Mouse (Mus musculus): ENCODE measurements around the gene Lck. TPM values are rescaled to one million over a fixed set of nuclear protein-coding genes. Genes with fewer than 3 reads are reported as not detected.

Gene Lck
- total RNA-seq, 2 experiments from 2014 or later, result 9.5 to 10.8 TPM

GRCm38 (mm10) chr4:129514300-129514898, 59.0 kb downstream of the Lck start:
- peak; percentile 63 to 82 for DNase-seq (ENCODE audit: extremely low spot score in 1 of 2, low spot score in 2 of 2)
- intact Hi-C loops (cut with DNase I), result no loop called here

GRCm38 (mm10) chr4:129513891-129514290, 59.5 kb downstream of the Lck start:
- intact Hi-C loops (cut with DNase I), result no loop called here
- no peak for DNase-seq (ENCODE audit: extremely low spot score in 1 of 2, low spot score in 2 of 2)

GRCm38 (mm10) chr4:129513086-129513767, 60.2 kb downstream of the Lck start, which contains the start of gene Marcksl1:
TSS of gene Marcksl1 (plus strand) at chr4:129513581.
- intact Hi-C loops (cut with DNase I), result no loop called here

GRCm38 (mm10) chr4:129511413-129512096, 61.9 kb downstream of the Lck start:
- no peak for DNase-seq (ENCODE audit: extremely low spot score in 1 of 2, low spot score in 2 of 2)
- intact Hi-C loops (cut with DNase I), result no loop called here

More at GRCm38 (mm10) chr4:129513086-129513767, 60.2 kb downstream of the Lck start, which contains the start of gene Marcksl1:
- DNase-seq (ENCODE audit: extremely low spot score in 1 of 2, low spot score in 2 of 2), result peak; percentile 90 to 95

- intact Hi-C loops (cut with DNase I), result no loop called here
- no peak for DNase-seq (ENCODE audit: extremely low spot score in 1 of 2, low spot score in 2 of 2)
Observed at GRCm38 (mm10) chr4:129510723-129511412, 62.6 kb downstream of the Lck start.

GRCm38 (mm10) chr4:129509650-129510049, 63.8 kb downstream of the Lck start:
- intact Hi-C loops (cut with DNase I), result no loop called here
- no peak for DNase-seq (ENCODE audit: extremely low spot score in 1 of 2, low spot score in 2 of 2)

- intact Hi-C loops (cut with DNase I), result no loop called here
- DNase-seq (ENCODE audit: extremely low spot score in 1 of 2, low spot score in 2 of 2), result no peak
Observed at GRCm38 (mm10) chr4:129508834-129509600, 64.4 kb downstream of the Lck start.

- no peak for DNase-seq (ENCODE audit: extremely low spot score in 1 of 2, low spot score in 2 of 2)
- intact Hi-C loops (cut with DNase I), result no loop called here
Observed at GRCm38 (mm10) chr4:129508237-129508515, 65.3 kb downstream of the Lck start.

GRCm38 (mm10) chr4:129507434-129508236, 65.8 kb downstream of the Lck start:
- intact Hi-C loops (cut with DNase I), result no loop called here
- no peak for DNase-seq (ENCODE audit: extremely low spot score in 1 of 2, low spot score in 2 of 2)

GRCm38 (mm10) chr4:129505511-129505910, 67.9 kb downstream of the Lck start:
- intact Hi-C loops (cut with DNase I), result no loop called here

GRCm38 (mm10) chr4:129502901-129503444, 70.5 kb downstream of the Lck start:
- intact Hi-C loops (cut with DNase I), result no loop called here
- no peak for DNase-seq (ENCODE audit: extremely low spot score in 1 of 2, low spot score in 2 of 2)

More at GRCm38 (mm10) chr4:129505511-129505910, 67.9 kb downstream of the Lck start:
- DNase-seq (ENCODE audit: extremely low spot score in 1 of 2, low spot score in 2 of 2), result no peak

GRCm38 (mm10) chr4:129502327-129502888, 71.0 kb downstream of the Lck start:
- intact Hi-C loops (cut with DNase I), result no loop called here
- DNase-seq (ENCODE audit: extremely low spot score in 1 of 2, low spot score in 2 of 2), result no peak

- intact Hi-C loops (cut with DNase I), result no loop called here
Observed at GRCm38 (mm10) chr4:129500607-129501566, 72.6 kb downstream of the Lck start.

GRCm38 (mm10) chr4:129500017-129500416, 73.4 kb downstream of the Lck start:
- intact Hi-C loops (cut with DNase I), result no loop called here
- no peak for DNase-seq (ENCODE audit: extremely low spot score in 1 of 2, low spot score in 2 of 2)

More at GRCm38 (mm10) chr4:129500607-129501566, 72.6 kb downstream of the Lck start:
- peak; percentile 53 to 91 for DNase-seq (ENCODE audit: extremely low spot score in 1 of 2, low spot score in 2 of 2)

- no peak for DNase-seq (ENCODE audit: extremely low spot score in 1 of 2, low spot score in 2 of 2)
- intact Hi-C loops (cut with DNase I), result loop anchor here (5.0 kb wide), 1 partner anchor 108 kb away; no protein-coding TSS in a partner anchor
Observed at GRCm38 (mm10) chr4:129498941-129499340, 74.5 kb downstream of the Lck start.

Data from left cerebral cortex, postnatal 10 days (tissue).